Mouse (Mus musculus) liver, embryonic 14.5 days (tissue): Measurements from ENCODE around the gene Tub.

Source experiments
- CTCF ChIP-seq: IDR thresholded peaks from 2 replicates; pipeline ENCODE4 v1.5.1; 2016; ENCODE audit warnings: antibody characterized with exemption, low read depth, control low read depth
- EP300 ChIP-seq: IDR thresholded peaks from 2 replicates; pipeline ENCODE4 v1.6.1; 2016; ENCODE audit warnings: antibody characterized with exemption, low read depth

DNA sequence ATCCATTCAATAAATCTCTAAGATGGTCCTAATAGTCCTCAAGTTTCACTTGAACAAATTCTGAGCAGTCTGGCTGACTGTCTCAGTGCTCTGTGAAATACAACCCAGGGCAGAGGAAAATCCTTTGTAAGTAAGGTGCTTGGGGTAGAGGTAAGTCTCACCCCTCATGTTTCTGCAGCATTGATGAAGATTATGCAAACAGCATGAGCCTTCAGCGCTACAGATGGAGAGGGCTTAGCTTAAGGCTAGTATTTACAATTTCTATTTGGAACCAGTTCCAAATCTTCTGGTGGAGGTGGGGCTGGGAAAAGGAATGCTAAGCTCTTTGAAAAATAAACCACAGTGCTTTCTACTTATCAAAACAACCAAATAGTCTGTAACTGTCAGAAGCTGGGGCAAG lies 88.8 kb downstream of the Tub start:
- no peak for TF ChIP-seq CTCF
- no peak for TF ChIP-seq EP300
